Mouse (Mus musculus): ENCODE measurements around the gene Rundc3b.

The Rundc3b gene

GRCm38 (mm10) chr5:8622596-8623231 lies at the start of gene Rundc3b:
TSS of gene Rundc3b (minus strand) at chr5:8622952.
- DNase-seq, result peak; percentile 87 to 90

DNA sequence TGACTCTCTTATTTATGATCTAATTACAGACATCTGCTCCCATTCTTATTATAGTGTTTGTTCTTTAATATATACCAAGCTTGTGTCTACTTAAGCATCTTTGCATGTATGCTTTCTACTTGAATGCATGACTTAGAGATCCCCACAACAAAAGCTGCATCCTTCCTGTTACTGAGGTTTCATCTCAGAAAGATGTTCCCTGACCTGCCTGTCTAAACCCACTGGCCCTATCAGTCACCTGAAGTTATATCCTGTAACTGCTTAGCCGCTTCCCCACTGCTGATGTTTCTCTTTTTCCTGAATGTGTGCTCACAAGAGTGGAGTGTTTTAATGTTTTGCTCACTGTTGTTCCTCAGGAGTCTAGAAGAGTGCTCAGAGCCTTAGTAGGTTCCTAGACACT lies 46.9 kb upstream of the Rundc3b start:
- no peak for DNase-seq

DNA sequence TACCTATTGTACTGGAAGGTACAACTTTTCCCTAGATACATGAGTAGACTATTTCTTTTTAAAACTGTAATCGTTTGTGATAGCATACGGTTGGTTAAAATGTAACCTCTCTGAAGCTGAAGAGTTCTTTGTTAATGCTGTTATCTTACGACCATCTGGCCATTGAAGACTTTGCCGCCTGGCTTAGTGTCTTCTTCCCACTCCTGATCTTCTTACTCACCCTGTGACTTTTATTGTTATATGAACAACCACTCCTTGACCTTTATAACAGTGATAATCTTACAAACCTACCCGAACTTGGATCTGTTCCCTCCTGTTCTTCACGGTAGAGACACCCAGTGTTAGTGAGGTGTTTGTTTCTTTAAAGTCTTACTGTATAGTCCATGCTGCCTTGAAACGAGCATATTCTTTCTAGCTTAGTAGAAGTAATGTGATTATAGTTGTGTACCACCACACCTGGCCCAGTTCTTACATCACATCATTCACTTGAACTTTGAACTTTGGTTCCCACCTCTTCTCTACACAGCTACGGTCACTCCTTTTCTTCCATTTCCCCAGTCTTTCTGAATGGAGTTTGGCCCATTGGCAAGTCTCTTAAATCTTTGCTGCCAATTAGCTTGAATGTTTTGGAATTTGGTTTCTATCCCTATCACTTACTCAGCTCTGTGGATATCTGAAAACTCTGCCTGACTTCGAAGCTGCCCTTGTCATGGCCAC lies 45.2 kb upstream of the Rundc3b start:
- peak in 1 of 2 experiments; percentile 43 for DNase-seq

DNA sequence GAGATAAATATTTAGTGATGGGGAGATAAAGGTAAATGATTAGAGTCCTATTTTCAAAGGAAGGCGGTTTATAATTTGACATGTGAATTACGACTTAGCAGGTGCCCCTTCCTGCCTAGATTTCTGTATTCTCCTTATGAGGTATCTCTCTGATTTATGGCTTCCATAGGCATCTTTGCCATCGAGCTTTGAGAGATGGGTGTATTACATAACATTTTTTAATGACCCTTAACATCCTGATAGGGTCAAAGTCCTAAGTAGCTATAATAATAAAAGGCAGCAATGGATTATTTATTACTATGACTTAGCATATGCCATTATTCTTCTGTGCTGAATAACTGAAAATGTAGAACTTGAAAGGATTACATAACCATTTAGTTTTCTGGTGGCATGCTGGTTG lies 41.9 kb upstream of the Rundc3b start:
- DNase-seq, result no peak

- DNase-seq, result no peak
Measured at GRCm38 (mm10) chr5:8660738-8661151, 38.0 kb upstream of the Rundc3b start.

DNA sequence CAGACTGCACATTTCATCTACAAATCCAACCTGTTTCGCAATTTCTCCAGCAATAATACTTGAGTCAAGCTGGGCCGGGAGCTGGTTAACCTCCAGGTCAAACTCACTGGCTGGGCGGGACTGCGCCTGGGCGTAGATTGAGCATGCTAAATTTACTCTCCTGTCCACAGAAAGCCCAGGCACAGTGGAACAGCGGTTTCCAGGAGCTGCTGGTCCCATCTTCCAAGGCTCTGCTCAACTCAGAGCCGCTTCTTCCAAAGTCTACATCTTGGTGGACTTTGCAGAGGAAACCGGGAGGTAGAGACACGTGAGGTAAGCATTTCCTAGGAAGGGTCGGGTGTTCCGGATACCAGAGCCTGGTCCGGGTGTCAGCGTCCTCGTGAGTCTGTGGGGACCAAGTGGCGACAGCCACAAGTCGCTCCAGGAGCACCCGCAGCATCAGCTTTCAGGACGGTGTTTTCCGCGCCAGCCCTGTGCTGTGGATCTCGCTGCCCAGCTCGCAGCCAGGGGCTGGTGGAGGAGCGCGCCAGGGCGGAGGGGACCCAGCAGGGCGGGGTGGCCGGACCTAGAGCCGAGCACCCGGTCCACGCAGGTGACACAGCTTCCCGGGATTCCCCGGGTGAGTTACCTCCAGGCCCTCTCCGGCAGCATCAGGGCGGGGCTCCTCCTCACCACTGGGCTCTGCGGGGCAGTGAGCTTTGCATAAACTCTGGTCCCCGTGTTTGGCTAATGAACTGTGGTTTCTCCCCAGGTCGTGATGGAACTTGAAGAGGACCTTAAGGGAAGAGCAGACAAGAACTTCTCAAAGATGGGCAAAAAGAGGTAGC lies 37.4 kb upstream of the Rundc3b start, which contains the start of gene Abcb1a:
Gene Abcb1a (plus strand): TSS at position 167 of the 827 bp plus-strand sequence.
- peak; percentile 79 to 81 for DNase-seq

- no peak for DNase-seq
Measured at GRCm38 (mm10) chr5:8652085-8652484, 29.3 kb upstream of the Rundc3b start.

DNA sequence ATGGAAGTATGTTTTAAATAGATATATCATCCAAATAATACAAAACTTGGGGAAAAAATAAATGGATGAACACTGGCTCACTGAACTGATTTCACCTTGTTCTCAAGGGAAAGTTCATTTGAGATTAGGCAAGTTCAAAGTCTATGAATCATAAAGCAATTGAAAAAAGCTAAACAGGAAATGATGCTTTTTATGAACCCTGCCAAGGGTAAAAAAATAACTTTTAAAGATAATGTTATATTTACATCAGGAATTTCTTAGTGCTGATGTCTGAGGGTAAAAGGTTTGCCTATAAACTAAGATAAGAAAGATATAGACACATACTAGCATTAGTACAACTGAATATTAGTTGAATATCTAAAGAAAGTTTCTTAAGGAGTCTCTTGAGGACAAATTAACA lies 26.0 kb upstream of the Rundc3b start:
- no peak for DNase-seq

- DNase-seq, result peak in 1 of 2 experiments; percentile 17
Measured at GRCm38 (mm10) chr5:8648300-8648699, 25.5 kb upstream of the Rundc3b start.

- DNase-seq, result no peak
Measured at GRCm38 (mm10) chr5:8634489-8634975, 11.8 kb upstream of the Rundc3b start.

GRCm38 (mm10) chr5:8632901-8633300 lies 10.1 kb upstream of the Rundc3b start:
- DNase-seq, result no peak

DNA sequence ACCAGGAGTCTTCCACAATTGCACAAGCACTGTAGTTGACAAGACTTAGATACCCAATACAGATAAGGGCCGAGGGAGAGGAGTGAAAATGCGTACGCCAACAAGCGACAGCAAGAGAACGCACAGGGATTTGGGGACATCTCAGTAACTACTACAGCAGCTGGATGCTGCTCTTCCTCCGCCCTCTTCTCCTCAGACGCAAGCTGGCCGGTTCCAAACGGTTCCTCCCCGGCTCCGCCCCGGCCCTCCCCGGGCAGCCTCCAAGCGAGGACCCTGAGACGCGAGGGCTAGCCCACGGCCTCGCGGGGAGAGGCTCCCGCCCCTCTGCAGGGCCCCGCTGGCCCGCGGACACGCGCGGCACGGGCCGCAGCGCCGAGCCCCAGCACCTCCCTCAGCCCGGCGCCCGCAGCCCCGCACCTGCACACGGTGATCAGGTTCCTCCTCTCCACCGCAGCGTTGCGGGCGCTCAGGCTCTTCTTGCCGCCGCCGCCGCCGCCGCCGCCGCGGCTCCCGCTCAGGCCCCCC lies 619 bp downstream of the Rundc3b start:
- peak; percentile 20 to 31 for DNase-seq

GRCm38 (mm10) chr5:8571118-8571517 lies 51.6 kb downstream of the Rundc3b start:
- no peak for DNase-seq

DNA sequence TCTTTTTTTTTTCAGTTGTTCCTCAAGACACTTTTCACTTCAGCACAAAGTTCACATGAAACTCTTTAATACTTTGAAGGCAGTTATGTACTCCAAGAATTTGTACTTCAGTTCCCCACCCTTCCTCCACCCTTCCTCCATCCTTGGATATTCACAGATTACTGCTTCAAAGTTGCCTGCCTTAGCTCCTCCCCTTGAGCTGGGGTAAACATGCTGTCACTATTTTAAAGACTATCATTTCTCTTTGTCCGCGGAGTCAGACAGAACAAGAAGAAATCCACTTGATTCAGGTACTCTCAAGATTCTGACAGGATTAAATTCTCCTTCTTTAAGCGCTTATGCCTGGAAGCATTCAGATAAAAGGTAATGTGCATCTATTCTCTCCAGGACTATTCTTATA lies 55.9 kb downstream of the Rundc3b start:
- DNase-seq, result no peak

GRCm38 (mm10) chr5:8544512-8544911 lies 78.2 kb downstream of the Rundc3b start:
- no peak for DNase-seq

- no peak for DNase-seq
Measured at GRCm38 (mm10) chr5:8542631-8543207, 80.0 kb downstream of the Rundc3b start.

- DNase-seq, result no peak
Measured at GRCm38 (mm10) chr5:8541120-8542117, 81.3 kb downstream of the Rundc3b start.

- DNase-seq, result no peak
Measured at GRCm38 (mm10) chr5:8519006-8519405, 103.7 kb downstream of the Rundc3b start.

DNA sequence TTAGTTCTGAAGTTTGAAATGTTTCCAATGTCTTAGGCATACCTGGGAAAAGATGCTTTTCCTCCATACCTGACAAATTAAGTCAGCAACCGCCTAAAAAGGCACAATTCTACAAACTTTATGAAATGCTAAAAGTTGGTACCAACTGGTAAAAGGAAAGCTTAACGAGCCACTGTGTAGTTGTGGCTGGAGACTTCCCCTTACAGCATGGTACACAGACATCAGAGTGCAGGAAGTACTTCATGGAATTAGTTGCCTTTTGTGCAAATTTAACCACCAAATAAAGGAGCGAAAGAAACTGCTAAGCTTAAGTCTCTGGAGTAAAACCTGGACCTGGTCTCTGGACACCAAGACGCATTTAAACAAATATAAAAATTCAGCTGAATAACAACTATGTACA lies 131.0 kb downstream of the Rundc3b start:
- DNase-seq, result no peak

- no peak for DNase-seq
Measured at GRCm38 (mm10) chr5:8489471-8490110, 133.2 kb downstream of the Rundc3b start.
